Mouse (Mus musculus): Measurements from ENCODE around the gene Hist2h2ab.
"Not testable (repeated sequence)": the region's sequence is repeated elsewhere in the genome, so short reads cannot be mapped to it uniquely, and the experiment has no call there.

The Hist2h2ab gene

GRCm38 (mm10) chr3:96197129-96197749, 22.4 kb upstream of the Hist2h2ab start:
- DNase-seq (ENCODE audit: extremely low read depth, low read depth), result peak; percentile 99

- DNase-seq (ENCODE audit: extremely low read depth, low read depth), result peak; percentile 90
Observed at GRCm38 (mm10) chr3:96198181-96198580, 21.5 kb upstream of the Hist2h2ab start.

- DNase-seq (ENCODE audit: extremely low read depth, low read depth), result not testable (repeated sequence)
Observed at GRCm38 (mm10) chr3:96198601-96199251, 20.9 kb upstream of the Hist2h2ab start.

DNA sequence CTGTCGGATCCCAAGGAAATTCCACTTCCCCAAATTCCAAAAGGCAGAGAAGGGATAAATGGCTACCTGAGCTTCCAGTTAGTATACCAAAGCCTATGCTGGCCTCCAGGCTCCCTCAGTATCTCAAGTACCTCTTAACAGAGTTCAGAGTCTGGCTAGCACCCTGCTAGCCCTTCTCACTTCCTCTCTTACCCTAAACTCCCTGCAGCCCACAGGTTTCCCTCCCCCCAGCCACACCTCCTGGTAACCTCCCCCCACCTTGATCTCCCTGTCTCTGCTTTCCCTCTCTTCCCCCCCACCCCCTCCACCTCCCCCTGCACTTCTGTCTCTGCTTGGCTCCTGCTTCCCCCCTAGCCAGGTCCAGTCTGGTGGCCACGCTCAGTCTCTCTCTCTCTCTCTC, 19.9 kb upstream of the Hist2h2ab start:
- no peak for DNase-seq (ENCODE audit: extremely low read depth, low read depth)

DNA sequence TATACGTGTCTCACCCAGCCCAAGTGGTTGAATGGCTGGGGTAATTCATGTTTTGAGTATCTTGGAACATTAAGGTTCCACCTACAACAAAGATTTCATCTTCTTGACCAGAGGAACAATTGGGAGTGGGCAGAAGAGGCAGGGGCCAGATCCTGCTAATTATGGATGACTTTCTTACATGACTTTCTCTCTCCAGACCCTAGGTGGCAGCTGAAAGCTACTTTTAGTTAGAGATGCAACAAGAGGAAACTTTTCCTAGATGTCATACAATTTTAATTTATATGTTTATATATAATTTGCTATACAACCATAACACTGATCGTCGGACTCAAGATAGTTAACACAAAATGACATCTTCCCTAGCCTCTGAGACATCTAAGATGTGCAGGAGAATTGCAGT, 11.8 kb upstream of the Hist2h2ab start:
- no peak for DNase-seq (ENCODE audit: extremely low read depth, low read depth)

DNA sequence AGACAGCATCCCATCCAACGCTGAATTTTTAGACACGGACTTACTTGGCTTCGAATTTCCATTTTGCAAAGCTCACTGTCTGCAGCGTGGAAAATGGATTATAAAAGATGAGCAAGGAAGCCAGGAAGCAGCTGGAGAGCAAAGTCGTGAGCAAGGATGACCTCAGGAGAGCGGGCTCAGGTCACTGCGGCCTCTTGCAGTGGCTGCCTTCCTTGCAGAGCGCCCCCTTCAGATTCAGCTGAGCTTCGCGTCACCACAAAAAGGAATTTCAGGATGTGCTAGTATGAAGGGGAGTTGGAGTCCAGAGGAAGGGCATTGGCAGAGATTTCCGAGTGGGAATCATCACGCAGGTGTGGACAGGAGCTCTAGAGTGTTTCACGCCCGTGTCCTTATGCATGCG, 10.4 kb upstream of the Hist2h2ab start:
- no peak for DNase-seq (ENCODE audit: extremely low read depth, low read depth)

GRCm38 (mm10) chr3:96219191-96219641, 449 bp upstream of the Hist2h2ab start:
- peak; percentile 67 for DNase-seq (ENCODE audit: extremely low read depth, low read depth)

DNA sequence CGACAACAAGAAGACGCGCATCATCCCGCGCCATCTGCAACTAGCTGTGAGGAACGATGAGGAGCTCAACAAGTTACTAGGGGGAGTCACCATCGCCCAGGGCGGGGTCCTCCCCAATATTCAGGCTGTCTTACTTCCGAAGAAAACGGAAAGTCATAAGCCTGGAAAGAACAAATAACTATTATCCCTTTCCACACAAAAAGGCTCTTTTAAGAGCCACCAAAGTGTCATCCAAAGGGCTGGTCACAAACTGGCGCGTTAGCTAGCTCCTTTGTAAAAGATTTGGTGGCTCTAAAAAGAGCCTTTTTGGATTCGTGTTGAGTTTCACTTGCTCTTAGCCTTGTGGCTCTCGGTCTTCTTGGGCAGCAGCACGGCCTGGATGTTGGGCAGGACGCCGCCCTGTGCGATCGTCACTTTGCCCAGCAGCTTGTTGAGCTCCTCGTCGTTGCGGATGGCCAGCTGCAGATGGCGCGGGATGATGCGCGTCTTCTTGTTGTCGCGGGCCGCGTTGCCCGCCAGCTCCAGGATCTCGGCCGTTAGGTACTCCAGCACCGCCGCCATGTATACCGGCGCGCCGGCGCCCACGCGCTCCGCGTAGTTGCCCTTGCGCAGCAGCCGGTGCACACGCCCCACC, 583 bp downstream of the Hist2h2ab start:
- DNase-seq (ENCODE audit: extremely low read depth, low read depth), result peak; percentile 82

- peak; percentile 100 for DNase-seq (ENCODE audit: extremely low read depth, low read depth)
Observed at GRCm38 (mm10) chr3:96220765-96221639, 1.3 kb downstream of the Hist2h2ab start, which contains the start of the genes Hist2h2ac and Hist2h2be. Gene Hist2h2ac (minus strand): TSS chr3:96220880. Gene Hist2h2be (plus strand): TSS chr3:96221119.

- peak; percentile 75 for DNase-seq (ENCODE audit: extremely low read depth, low read depth)
Observed at GRCm38 (mm10) chr3:96221640-96222038, 2.0 kb downstream of the Hist2h2ab start.

DNA sequence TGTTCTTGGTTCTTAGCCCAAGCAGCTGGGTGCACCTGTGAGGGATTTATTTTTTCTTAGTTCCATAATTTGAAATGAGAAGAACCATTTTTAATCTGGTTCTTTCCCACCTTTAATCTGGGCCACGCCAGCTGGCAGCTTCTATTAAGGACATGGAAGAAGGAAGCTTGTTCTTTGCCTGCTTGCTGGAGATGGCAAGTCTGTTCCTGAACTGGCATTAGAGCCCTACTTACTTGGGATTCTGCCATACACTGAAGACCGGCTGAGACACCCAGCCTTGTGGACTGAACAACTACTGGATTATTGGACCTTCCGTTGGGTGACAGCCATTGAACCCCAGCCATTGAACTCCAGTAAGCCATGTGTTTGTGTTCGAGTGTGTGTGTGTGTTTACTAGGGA, 3.1 kb downstream of the Hist2h2ab start:
- no peak for DNase-seq (ENCODE audit: extremely low read depth, low read depth)

DNA sequence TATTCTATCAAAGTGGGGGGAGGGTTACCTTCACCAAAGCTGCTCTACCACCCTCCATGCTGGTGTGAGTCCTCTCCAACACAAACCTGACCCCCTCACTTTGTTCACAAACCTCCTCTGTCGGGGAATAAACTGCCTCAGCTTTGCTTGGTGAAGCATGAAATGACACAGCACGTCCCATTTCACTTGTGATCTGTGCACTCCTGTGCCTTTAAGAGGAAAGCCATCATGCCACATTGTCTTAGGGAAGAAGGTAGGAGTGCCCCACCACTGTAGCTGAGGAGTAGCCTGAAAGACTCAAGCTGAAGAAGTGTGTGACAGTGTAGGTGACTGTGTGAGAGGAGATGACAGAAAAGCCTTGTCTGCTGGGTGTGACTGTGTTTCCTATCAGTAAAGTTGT, 5.8 kb downstream of the Hist2h2ab start:
- DNase-seq (ENCODE audit: extremely low read depth, low read depth), result no peak

DNA sequence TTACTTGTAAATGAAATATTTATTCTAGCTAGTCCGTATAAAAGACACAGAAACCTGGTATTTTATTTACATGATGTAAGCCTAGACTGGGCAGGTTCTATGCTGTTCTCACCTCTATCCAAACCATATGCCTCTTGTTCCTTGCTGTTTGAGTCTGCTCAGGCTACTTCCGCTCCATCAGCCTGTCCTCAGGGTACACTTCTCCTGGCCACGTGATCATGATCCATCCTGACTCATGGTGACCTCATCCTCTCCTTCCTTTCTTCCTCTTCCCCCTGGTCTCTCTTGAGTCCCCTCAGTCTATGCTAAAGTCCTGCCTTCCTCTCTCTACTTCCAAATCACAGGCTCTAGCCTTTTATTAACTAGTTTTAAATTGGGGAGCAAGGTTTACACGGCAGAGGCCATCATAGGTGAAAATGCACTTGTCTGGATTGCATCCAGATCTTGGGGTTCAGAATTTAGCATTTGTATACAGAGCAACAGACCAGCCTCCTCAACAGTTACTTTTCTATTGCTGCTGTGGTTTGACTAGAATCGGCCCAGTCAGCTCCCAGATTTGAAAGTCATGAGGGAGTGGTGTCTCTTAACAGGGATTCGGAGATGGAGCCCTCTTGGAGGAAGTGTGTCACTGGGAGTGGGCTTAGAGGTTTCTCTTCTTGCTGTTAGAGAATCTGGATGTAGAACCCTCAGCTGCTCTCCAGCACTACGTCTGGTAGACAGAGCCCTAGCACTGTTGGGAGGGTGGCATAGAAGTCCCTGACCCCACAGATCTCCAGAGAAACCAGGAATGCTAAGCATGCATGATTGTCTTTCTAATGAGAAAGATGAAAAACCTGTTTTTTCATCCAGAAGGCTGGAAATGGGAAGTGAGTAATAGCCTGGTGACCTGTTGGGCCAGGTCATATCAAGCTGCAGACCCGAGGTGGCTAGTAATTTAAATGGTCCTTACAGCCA, 7.3 kb downstream of the Hist2h2ab start:
- DNase-seq (ENCODE audit: extremely low read depth, low read depth), result no peak

- DNase-seq (ENCODE audit: extremely low read depth, low read depth), result no peak
Observed at GRCm38 (mm10) chr3:96228828-96229227, 9.2 kb downstream of the Hist2h2ab start.

- no peak for DNase-seq (ENCODE audit: extremely low read depth, low read depth)
Observed at GRCm38 (mm10) chr3:96230404-96230803, 10.7 kb downstream of the Hist2h2ab start.

DNA sequence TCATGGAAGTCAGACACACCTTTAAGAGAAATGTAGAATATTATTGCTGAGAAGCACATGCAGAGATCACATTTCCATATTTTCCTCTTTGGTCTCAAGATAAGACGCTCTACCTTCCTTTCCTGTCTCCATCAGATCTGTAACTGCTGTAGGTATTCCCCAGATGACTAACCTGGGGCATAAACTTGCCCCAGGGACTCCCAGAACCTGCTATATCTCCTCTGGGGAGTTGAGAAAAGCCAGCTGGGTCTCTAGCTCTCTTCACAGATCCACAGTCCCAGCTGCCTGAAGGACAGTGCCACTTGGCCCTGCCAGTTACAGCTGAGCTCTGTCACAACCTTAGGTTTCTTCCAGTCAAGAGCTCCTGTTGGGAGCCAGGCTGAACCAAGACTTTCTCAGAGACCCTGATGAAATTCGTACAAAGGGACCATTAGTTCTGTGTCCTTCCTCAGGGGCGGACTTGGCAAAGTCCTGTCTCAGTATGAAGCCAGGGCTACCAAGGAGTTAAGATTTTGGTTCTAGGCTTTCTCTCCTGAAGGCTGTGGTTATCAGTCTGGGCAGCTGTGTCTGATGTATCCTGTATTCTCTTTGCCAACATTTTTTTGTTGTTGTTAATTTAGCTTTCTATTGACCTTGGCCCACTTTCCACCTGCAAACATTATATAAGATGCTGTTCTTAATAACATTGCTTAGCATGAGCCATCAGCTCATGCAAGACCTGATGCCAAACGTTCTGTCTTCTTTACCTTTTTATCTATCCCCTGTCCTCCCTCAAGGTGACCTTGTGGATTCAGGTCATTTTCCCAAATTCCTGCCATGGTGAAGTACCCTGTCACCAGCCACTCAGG, 11.5 kb downstream of the Hist2h2ab start:
- DNase-seq (ENCODE audit: extremely low read depth, low read depth), result no peak

DNA sequence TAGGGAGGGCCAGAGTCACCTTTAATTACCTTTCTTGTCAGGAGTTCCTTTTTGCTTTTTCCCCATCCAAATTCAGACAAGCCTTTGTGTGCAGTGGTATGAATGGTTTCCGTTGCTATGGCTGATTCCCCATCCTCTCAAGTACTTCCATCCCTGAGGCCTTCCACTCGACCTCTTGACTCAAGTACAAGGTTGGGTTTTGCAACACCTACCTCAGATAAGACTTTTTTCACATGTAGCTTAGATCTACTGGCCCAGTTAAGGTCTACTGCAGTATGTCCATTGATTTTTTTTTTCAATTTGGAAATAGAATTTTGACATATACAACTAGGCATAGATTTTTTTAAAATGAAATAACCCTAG, 12.1 kb downstream of the Hist2h2ab start:
- DNase-seq (ENCODE audit: extremely low read depth, low read depth), result no peak

- no peak for DNase-seq (ENCODE audit: extremely low read depth, low read depth)
Observed at GRCm38 (mm10) chr3:96234914-96235313, 15.2 kb downstream of the Hist2h2ab start.

- no peak for DNase-seq (ENCODE audit: extremely low read depth, low read depth)
Observed at GRCm38 (mm10) chr3:96235836-96236235, 16.2 kb downstream of the Hist2h2ab start.

All from MEL-GATA-1-ER (cell line).